ENCODE assay signal across 9 mouse cellular contexts in genomic region chr11:117484198-117484597, GRCm38 (mm10). TPM values are rescaled to one million over a fixed set of nuclear protein-coding genes. Genes with fewer than 3 reads are reported as not detected.
A peak's percentile ranks its signal among the peaks of the same experiment; 100 is the strongest.
DNase-seq lines count a peak whose midpoint lies in the region; ATAC-seq and TF ChIP-seq lines count a peak whose summit lies in the region.
"Had no signal": no experiment of that assay in that cellular context is flagged by ENCODE, and none has a peak within 500 bp of the region (broad histone marks: within the 10 kb centered on the region; RNA-seq: fewer than 3 reads in every experiment).

Gene Gm11733, plus strand, starts transcription at chr11:117484368.

- H3K9ac ChIP-seq in MEL (ENCODE audit: control insufficient read depth, low read depth, low read length, poor library complexity, severe bottlenecking): peak within 1 kb of the TSS; percentile 66
- H3K9ac ChIP-seq in forebrain, embryonic 13.5 days: no peak within 1 kb of the TSS; the same call in 1 of the 2 replicates
- H3K9ac ChIP-seq in midbrain, embryonic 16.5 days (ENCODE audit: low read depth, low read length): peak within 1 kb of the TSS; percentile 43; the same call in 1 of the 2 replicates

- H3K27ac ChIP-seq in MEL (ENCODE audit: control insufficient read depth, low read depth, low read length): peak within 1 kb of the TSS; percentile 20; the same call in 1 of the 2 replicates
- H3K27ac ChIP-seq in forebrain, embryonic 13.5 days: peak within 1 kb of the TSS; percentile 93
- peak within 1 kb of the TSS; percentile 83 for H3K27ac ChIP-seq in midbrain, embryonic 16.5 days (ENCODE audit: low read length)

- intact Hi-C loops in gastrocnemius, postnatal 14 days (cut with DNase I; ENCODE audit: low total_unique reads): no loop called here

- no peak for TF ChIP-seq CTCF in MEL (IDR thresholded peaks at IDR 0.05 in 2 of 3, conservative IDR thresholded peaks at IDR 0.05 in 1 of 3; ENCODE audit: control insufficient read depth in 1 of 3, insufficient read depth in 1 of 3, low read depth in 2 of 3, low read length in 3 of 3, poor library complexity in 1 of 3, severe bottlenecking in 1 of 3)

- H3K4me3 ChIP-seq in MEL (ENCODE audit: control insufficient read depth in 1 of 2, insufficient read depth in 1 of 2, low read depth in 2 of 2, low read length in 2 of 2): peak within 1 kb of the TSS; percentile 57 to 76
- 0 out of 2 replicates have a peak within 1 kb of the TSS, but pooled peaks have one; percentile 10 for H3K4me3 ChIP-seq in forebrain, embryonic 13.5 days
- H3K4me3 ChIP-seq in midbrain, embryonic 16.5 days (ENCODE audit: low read depth, low read length): no peak within 1 kb of the TSS

- 33% methylated on average over 12 of the region's 12 CpGs for WGBS in forebrain, embryonic 13.5 days
- WGBS in midbrain, embryonic 16.5 days: 16% methylated on average over 12 of the region's 12 CpGs

- peaks cover 0 to 9% of the 10 kb centered on the region in 2 experiments; a peak in 2 of 4 replicates for H3K27me3 ChIP-seq in MEL (ENCODE audit: control insufficient read depth in 1 of 2, insufficient read depth in 2 of 2, low read length in 2 of 2)
- H3K27me3 ChIP-seq in forebrain, embryonic 13.5 days: peaks cover 55% of the 10 kb centered on the region
- no peaks in the 10 kb centered on the region for H3K27me3 ChIP-seq in midbrain, embryonic 16.5 days (ENCODE audit: control insufficient read depth, insufficient read depth, low read depth, low read length)

- no peaks in the 10 kb centered on the region for H3K79me2 ChIP-seq in MEL (ENCODE audit: control insufficient read depth, insufficient read depth, low read length, poor library complexity)

- H3K4me2 ChIP-seq in forebrain, embryonic 13.5 days: peak within 1 kb of the TSS; percentile 52
- peak within 1 kb of the TSS; percentile 33 for H3K4me2 ChIP-seq in midbrain, embryonic 16.5 days (ENCODE audit: low read length)

- no peak for TF ChIP-seq EP300 in MEL (IDR thresholded peaks at IDR 0.05; ENCODE audit: low read depth in 1 of 2, low read length in 2 of 2)

- H3K9me3 ChIP-seq in MEL (replicated peaks; ENCODE audit: insufficient read depth, low read length): no peaks in the 10 kb centered on the region
- H3K9me3 ChIP-seq in forebrain, embryonic 13.5 days (replicated peaks): peaks cover 7% of the 10 kb centered on the region; the same call in 1 of the 2 replicates
- no peaks in the 10 kb centered on the region; the same call in 1 of the 2 replicates for H3K9me3 ChIP-seq in midbrain, embryonic 16.5 days (replicated peaks; ENCODE audit: control insufficient read depth, low read length, poor library complexity, severe bottlenecking)

- H3K4me1 ChIP-seq in MEL (ENCODE audit: control insufficient read depth in 1 of 2, insufficient read depth in 2 of 2, low read length in 2 of 2): peaks cover 5 to 6% of the 10 kb centered on the region in 2 experiments; a peak in 2 of 4 replicates
- H3K4me1 ChIP-seq in forebrain, embryonic 13.5 days: peaks cover 58% of the 10 kb centered on the region
- peaks cover 44% of the 10 kb centered on the region for H3K4me1 ChIP-seq in midbrain, embryonic 16.5 days (ENCODE audit: control insufficient read depth, insufficient read depth, low read length)

- peaks cover 0 to 2% of the 10 kb centered on the region in 2 experiments; a peak in 1 of 4 replicates for H3K36me3 ChIP-seq in MEL (ENCODE audit: control insufficient read depth in 1 of 2, insufficient read depth in 2 of 2, low read length in 2 of 2)
- no peaks in the 10 kb centered on the region for H3K36me3 ChIP-seq in forebrain, embryonic 13.5 days (ENCODE audit: poor library complexity, severe bottlenecking)
- no peaks in the 10 kb centered on the region for H3K36me3 ChIP-seq in midbrain, embryonic 16.5 days (ENCODE audit: control insufficient read depth, insufficient read depth, low read length)

- no peak for TF ChIP-seq RAD21 in MEL (IDR thresholded peaks at IDR 0.05; ENCODE audit: low read depth, low read length)

- peak; percentile 23; the same call in 1 of the 2 replicates for ATAC-seq in forebrain, embryonic 13.5 days
- ATAC-seq in midbrain, embryonic 16.5 days: no peak
- no peak for ATAC-seq in CD4-positive, CD25-positive, alpha-beta regulatory T cell, adult 4 months

- peak; percentile 24 for DNase-seq in gastrocnemius, postnatal 25 days
- no peak for DNase-seq in gastrocnemius, postnatal 14 days
- DNase-seq in MEL (ENCODE audit: low read depth, low spot score): no peak
- DNase-seq in layer of hippocampus, postnatal 25 days (ENCODE audit: extremely low spot score in 1 of 2, low spot score in 1 of 2): peak; percentile 37 to 49
- DNase-seq in spleen, adult 18-20 months: no peak

- no peak for TF ChIP-seq POLR2A in MEL (IDR thresholded peaks at IDR 0.05; ENCODE audit: control insufficient read depth in 1 of 2, insufficient read depth in 1 of 2, low read depth in 1 of 2, low read length in 2 of 2, poor library complexity in 1 of 2)

TF ChIP-seq in MEL, 35 proteins besides CTCF, POLR2A, EP300 and RAD21:
- no peak for TF ChIP-seq JUND (IDR thresholded peaks at IDR 0.05; ENCODE audit: low read depth, low read length)
- no peak for TF ChIP-seq CHD1 (IDR thresholded peaks at IDR 0.05; ENCODE audit: low read depth, low read length)
- TF ChIP-seq POLR2AphosphoS2 (IDR thresholded peaks at IDR 0.05; ENCODE audit: low read length): no peak
- TF ChIP-seq POLR2AphosphoS5 (IDR thresholded peaks at IDR 0.05; ENCODE audit: borderline replicate concordance, low read depth, low read length): no peak
- no peak for TF ChIP-seq TAL1 (IDR thresholded peaks at IDR 0.05; ENCODE audit: low read length)
- no peak for TF ChIP-seq MYB (IDR thresholded peaks at IDR 0.05; ENCODE audit: low read depth, low read length)
- TF ChIP-seq USF1 (IDR thresholded peaks at IDR 0.05; ENCODE audit: low read depth, low read length): no peak
- TF ChIP-seq ZC3H11A (IDR thresholded peaks at IDR 0.05; ENCODE audit: low read depth, low read length): no peak
- no peak for TF ChIP-seq MAX (IDR thresholded peaks at IDR 0.05; ENCODE audit: low read length)
- no peak for TF ChIP-seq ZMIZ1 (IDR thresholded peaks at IDR 0.05; ENCODE audit: low read depth, low read length)
- TF ChIP-seq TBP (IDR thresholded peaks at IDR 0.05; ENCODE audit: low read depth, low read length): no peak
- TF ChIP-seq SIN3A (IDR thresholded peaks at IDR 0.05; ENCODE audit: low read length): no peak
- no peak for TF ChIP-seq ETS1 (IDR thresholded peaks at IDR 0.05; ENCODE audit: low read depth, low read length)
- TF ChIP-seq MAFK (IDR thresholded peaks at IDR 0.05; ENCODE audit: borderline replicate concordance, low read depth, low read length): no peak
TF ChIP-seq in MEL: peak in this region for 0.

RNA-seq across cellular contexts. Expression of gene Gm11733, which starts in this region (rescaled TPM):
- not detected for total RNA-seq in gastrocnemius, postnatal 25 days (2021)
- total RNA-seq in gastrocnemius, postnatal 14 days (2021): not detected
- not detected in 2 replicates for total RNA-seq in MEL (2012; rRNA removed)
- polyA plus RNA-seq in MEL (2012; ENCODE audit: insufficient read depth in 1 of 2, insufficient read length in 2 of 2, low read depth in 1 of 2, low replicate concordance in 2 of 2, missing spikeins in 1 of 2): under 1 TPM in 1 of 2 experiments, not detected in 1; 0.06 TPM
- polyA plus RNA-seq in forebrain, embryonic 13.5 days (2015; fragmentation: Nextera tagmentation; extraction: Ambion mirVana): 0.08 TPM in 1 of 2 replicates, not detected in the other
- total RNA-seq in layer of hippocampus, postnatal 25 days (2021): under 1 TPM; 0.12 to 0.26 TPM
- polyA plus RNA-seq in midbrain, embryonic 16.5 days (2015; fragmentation: Nextera tagmentation; extraction: Ambion mirVana): not detected in 2 replicates
- polyA plus RNA-seq in CD4-positive, CD25-positive, alpha-beta regulatory T cell, adult 4 months (2017; shearing (Covaris generic)): not detected
- total RNA-seq: gastrocnemius, postnatal 4 days had no signal

Comparison
In these comparisons a context has a peak if more than half of its experiments do, and no peak if none do; other contexts are left out.
1. Peak in DNase-seq in gastrocnemius, postnatal 25 days; RNA of the gene not detected or under 1 TPM.
2. Peak in ATAC-seq, H3K4me3 ChIP-seq, H3K27ac ChIP-seq and H3K4me2 ChIP-seq in forebrain, embryonic 13.5 days; RNA of the gene not detected or under 1 TPM.
3. Peak in DNase-seq in layer of hippocampus, postnatal 25 days; RNA of the gene not detected or under 1 TPM.
4. H3K27ac ChIP-seq: peak in every context shown above with its lines; median percentile 93 in forebrain, embryonic 13.5 days; 83 in midbrain, embryonic 16.5 days; 20 in MEL.